8 mouse cellular contexts compared by ENCODE assay signal in genomic region chr14:31428211-31429003, GRCm38 (mm10). TPM values are rescaled to one million over a fixed set of nuclear protein-coding genes. Genes with fewer than 3 reads are reported as not detected.
DNase-seq lines count a peak whose midpoint lies in the region; ATAC-seq and TF ChIP-seq lines count a peak whose summit lies in the region.

No protein-coding gene starts in this region.

- 0 out of 2 replicates have a peak, but pooled peaks cover 2% of the 10 kb centered on the region for H3K79me2 ChIP-seq in heart, adult 2 months (replicated peaks; ENCODE audit: control insufficient read depth, insufficient read depth, low read length)

- H3K27ac ChIP-seq in forebrain, embryonic 15.5 days (replicated peaks) = peak overlapping the region; percentile 29
- H3K27ac ChIP-seq in forebrain, embryonic 13.5 days = no peak overlapping the region
- H3K27ac ChIP-seq in brown adipose tissue, adult 24 weeks (replicated peaks; ENCODE audit: low read depth, low read length) = peak overlapping the region; percentile 85
- H3K27ac ChIP-seq in heart, adult 2 months = peak overlapping the region; percentile 74
- H3K27ac ChIP-seq in kidney, embryonic 16.5 days (ENCODE audit: low read length) = peak overlapping the region; percentile 80
- H3K27ac ChIP-seq in liver, embryonic 11.5 days (ENCODE audit: low read depth, low read length) = no peak overlapping the region
- H3K27ac ChIP-seq in stomach, postnatal 0 days (replicated peaks) = peak overlapping the region; percentile 76

- ATAC-seq in forebrain, embryonic 15.5 days (replicated peaks) = no peak
- no peak for ATAC-seq in forebrain, embryonic 13.5 days
- ATAC-seq in kidney, embryonic 16.5 days (ENCODE audit: low FRiP score, low TSS enrichment) = peak; percentile 59; the same call in 1 of the 2 replicates
- ATAC-seq in liver, embryonic 11.5 days (replicated peaks; ENCODE audit: low FRiP score) = no peak; the same call in 1 of the 2 replicates
- ATAC-seq in stomach, postnatal 0 days (ENCODE audit: low FRiP score, low TSS enrichment) = peak; percentile 70

- no peak for TF ChIP-seq CTCF in heart, adult 2 months (IDR thresholded peaks at IDR 0.05)
- no peak for TF ChIP-seq CTCF in stomach, postnatal 0 days (IDR thresholded peaks at IDR 0.05; ENCODE audit: low read depth)

- TF ChIP-seq EP300 in heart, adult 2 months (IDR thresholded peaks at IDR 0.05; ENCODE audit: insufficient read depth, low read depth, low read length) = 0 out of 2 replicates have a peak, but pooled peaks have one; percentile 65
- TF ChIP-seq EP300 in stomach, postnatal 0 days (optimal IDR thresholded peaks at IDR 0.05) = no peak

- peak; percentile 14; the same call in 1 of the 2 replicates for TF ChIP-seq POLR2A in heart, adult 2 months (IDR thresholded peaks at IDR 0.05; ENCODE audit: insufficient read depth, low read depth, low read length)

- H3K27me3 ChIP-seq in forebrain, embryonic 15.5 days = no peaks in the 10 kb centered on the region
- H3K27me3 ChIP-seq in forebrain, embryonic 13.5 days = no peaks in the 10 kb centered on the region
- no peaks in the 10 kb centered on the region for H3K27me3 ChIP-seq in heart, adult 2 months (ENCODE audit: control insufficient read depth, insufficient read depth, low read length)
- no peaks in the 10 kb centered on the region for H3K27me3 ChIP-seq in kidney, embryonic 16.5 days (ENCODE audit: insufficient read depth, low read length)
- no peaks in the 10 kb centered on the region for H3K27me3 ChIP-seq in liver, embryonic 11.5 days (replicated peaks; ENCODE audit: control insufficient read depth, insufficient read depth, low read length)
- H3K27me3 ChIP-seq in stomach, postnatal 0 days (ENCODE audit: control insufficient read depth, insufficient read depth, low read length) = no peaks in the 10 kb centered on the region

- no peak overlapping the region for H3K4me2 ChIP-seq in forebrain, embryonic 15.5 days (replicated peaks)
- H3K4me2 ChIP-seq in forebrain, embryonic 13.5 days = no peak overlapping the region
- peak overlapping the region; percentile 31 for H3K4me2 ChIP-seq in kidney, embryonic 16.5 days (replicated peaks; ENCODE audit: low read depth, low read length)
- H3K4me2 ChIP-seq in liver, embryonic 11.5 days = peak overlapping the region; percentile 0; the same call in 1 of the 2 replicates
- H3K4me2 ChIP-seq in stomach, postnatal 0 days (replicated peaks; ENCODE audit: low read depth) = peak overlapping the region; percentile 43

- no peaks in the 10 kb centered on the region for H3K9me3 ChIP-seq in forebrain, embryonic 15.5 days
- no peaks in the 10 kb centered on the region for H3K9me3 ChIP-seq in forebrain, embryonic 13.5 days (replicated peaks)
- H3K9me3 ChIP-seq in kidney, embryonic 16.5 days (ENCODE audit: low read length) = peaks cover 7% of the 10 kb centered on the region; the same call in 1 of the 2 replicates
- H3K9me3 ChIP-seq in liver, embryonic 11.5 days (ENCODE audit: control insufficient read depth, low read length) = no peaks in the 10 kb centered on the region
- H3K9me3 ChIP-seq in stomach, postnatal 0 days (ENCODE audit: control insufficient read depth, low read length) = no peaks in the 10 kb centered on the region

- DNase-seq in heart, adult 2 months = peak; percentile 83 to 84
- DNase-seq in liver, embryonic 11.5 days (ENCODE audit: low spot score) = no peak
- DNase-seq in stomach, postnatal 0 days (ENCODE audit: low spot score) = peak; percentile 66
- DNase-seq in spleen, postnatal 14 days (ENCODE audit: low spot score in 2 of 2) = no peak

- peaks cover 27% of the 10 kb centered on the region for H3K4me1 ChIP-seq in forebrain, embryonic 15.5 days
- H3K4me1 ChIP-seq in forebrain, embryonic 13.5 days = peaks cover 23% of the 10 kb centered on the region
- peaks cover 43% of the 10 kb centered on the region for H3K4me1 ChIP-seq in brown adipose tissue, adult 24 weeks (ENCODE audit: control insufficient read depth, insufficient read depth, insufficient read length, low read length)
- H3K4me1 ChIP-seq in heart, adult 2 months (ENCODE audit: control insufficient read depth, insufficient read depth, low read length) = peaks cover 31% of the 10 kb centered on the region
- H3K4me1 ChIP-seq in kidney, embryonic 16.5 days (ENCODE audit: insufficient read depth, low read length) = peaks cover 49% of the 10 kb centered on the region
- peaks cover 22% of the 10 kb centered on the region for H3K4me1 ChIP-seq in liver, embryonic 11.5 days (replicated peaks; ENCODE audit: control insufficient read depth, insufficient read depth, low read length)
- H3K4me1 ChIP-seq in stomach, postnatal 0 days (replicated peaks; ENCODE audit: control insufficient read depth, insufficient read depth) = peaks cover 13% of the 10 kb centered on the region

- no peak overlapping the region for H3K9ac ChIP-seq in forebrain, embryonic 15.5 days (replicated peaks)
- H3K9ac ChIP-seq in forebrain, embryonic 13.5 days = no peak overlapping the region
- H3K9ac ChIP-seq in heart, adult 2 months (ENCODE audit: low read depth, low read length) = no peak overlapping the region
- H3K9ac ChIP-seq in kidney, embryonic 16.5 days (replicated peaks; ENCODE audit: low read length) = peak overlapping the region; percentile 10; the same call in 1 of the 2 replicates
- no peak overlapping the region for H3K9ac ChIP-seq in liver, embryonic 11.5 days (ENCODE audit: low read depth, low read length)
- H3K9ac ChIP-seq in stomach, postnatal 0 days (ENCODE audit: low read length) = no peak overlapping the region; the same call in 1 of the 2 replicates

- WGBS in forebrain, embryonic 15.5 days = 67% methylated on average over 15 of the region's 15 CpGs
- WGBS in forebrain, embryonic 13.5 days = 75% methylated on average over 15 of the region's 15 CpGs
- 15% methylated on average over 15 of the region's 15 CpGs for WGBS in heart, adult 2 months
- 25% methylated on average over 15 of the region's 15 CpGs for WGBS in kidney, embryonic 16.5 days
- WGBS in liver, embryonic 11.5 days = 71% methylated on average over 15 of the region's 15 CpGs
- WGBS in stomach, postnatal 0 days = 26% methylated on average over 15 of the region's 15 CpGs

- H3K36me3 ChIP-seq in forebrain, embryonic 15.5 days = peaks cover 21% of the 10 kb centered on the region; the same call in 1 of the 2 replicates
- H3K36me3 ChIP-seq in forebrain, embryonic 13.5 days (ENCODE audit: poor library complexity, severe bottlenecking) = peaks cover 33% of the 10 kb centered on the region
- H3K36me3 ChIP-seq in heart, adult 2 months (ENCODE audit: control insufficient read depth, insufficient read depth, low read length) = peaks cover 25% of the 10 kb centered on the region
- no peaks in the 10 kb centered on the region for H3K36me3 ChIP-seq in kidney, embryonic 16.5 days (ENCODE audit: insufficient read depth, low read length)
- peaks cover 9% of the 10 kb centered on the region for H3K36me3 ChIP-seq in liver, embryonic 11.5 days (ENCODE audit: control insufficient read depth, insufficient read depth, low read length)
- no peaks in the 10 kb centered on the region for H3K36me3 ChIP-seq in stomach, postnatal 0 days (ENCODE audit: control insufficient read depth, insufficient read depth, low read length)

- no peak overlapping the region for H3K4me3 ChIP-seq in forebrain, embryonic 15.5 days
- no peak overlapping the region for H3K4me3 ChIP-seq in forebrain, embryonic 13.5 days
- H3K4me3 ChIP-seq in brown adipose tissue, adult 24 weeks (ENCODE audit: insufficient read depth, low read depth, low read length) = no peak overlapping the region
- peak overlapping the region; percentile 8; the same call in 1 of the 2 replicates for H3K4me3 ChIP-seq in heart, adult 2 months
- 0 out of 2 replicates have a peak overlapping the region, but pooled peaks have one; percentile 0 for H3K4me3 ChIP-seq in kidney, embryonic 16.5 days (ENCODE audit: low read length)
- no peak overlapping the region for H3K4me3 ChIP-seq in liver, embryonic 11.5 days (ENCODE audit: low read depth, low read length)
- no peak overlapping the region for H3K4me3 ChIP-seq in stomach, postnatal 0 days (ENCODE audit: low read depth, low read length)

- intact Hi-C loops in heart, adult 2 months (cut with DNase I) = loop anchor here (2.0 kb wide), 1 partner anchor 16 kb away; no protein-coding TSS in a partner anchor

RNA-seq across cellular contexts. Expression of gene Sh3bp5, which starts 7.5 kb away (rescaled TPM):
- polyA plus RNA-seq in forebrain, embryonic 15.5 days (2015; fragmentation: Nextera tagmentation; extraction: Ambion mirVana) = 111 and 115 TPM in 2 replicates
- 66.9 and 75.0 TPM in 2 replicates for polyA plus RNA-seq in forebrain, embryonic 13.5 days (2015; fragmentation: Nextera tagmentation; extraction: Ambion mirVana)
- 65.9 and 67.5 TPM in 2 replicates for polyA plus RNA-seq in brown adipose tissue, adult 24 weeks (2012; ENCODE audit: insufficient read depth, insufficient read length, missing spikeins)
- total RNA-seq in heart, adult 2 months (2021) = 10 to 100 TPM; 51.0 to 58.3 TPM
- polyA plus RNA-seq in heart, adult 2 months (2012; rRNA removed) = 27.0 and 37.1 TPM in 2 replicates
- 34.1 and 39.0 TPM in 2 replicates for polyA plus RNA-seq in kidney, embryonic 16.5 days (2015; fragmentation: Nextera tagmentation; extraction: Ambion mirVana)
- 15.0 and 17.3 TPM in 2 replicates for polyA plus RNA-seq in liver, embryonic 11.5 days (2014; fragmentation: Nextera tagmentation; extraction: Ambion mirVana)
- polyA plus RNA-seq in stomach, postnatal 0 days (2015; fragmentation: Nextera tagmentation; extraction: Ambion mirVana) = 9.9 and 10.9 TPM in 2 replicates

Comparison
In these comparisons a context has a peak if more than half of its experiments do, and no peak if none do; other contexts are left out.
1. H3K27ac ChIP-seq: peak in forebrain, embryonic 15.5 days (single experiment), brown adipose tissue, adult 24 weeks (single experiment), heart, adult 2 months (single experiment), kidney, embryonic 16.5 days (single experiment) and stomach, postnatal 0 days (single experiment); none in forebrain, embryonic 13.5 days (single experiment) and liver, embryonic 11.5 days (single experiment).
2. ATAC-seq: peak in kidney, embryonic 16.5 days (single experiment) and stomach, postnatal 0 days (single experiment); none in forebrain, embryonic 15.5 days (single experiment), forebrain, embryonic 13.5 days (single experiment) and liver, embryonic 11.5 days (single experiment).
3. H3K4me2 ChIP-seq: peak in kidney, embryonic 16.5 days (single experiment), liver, embryonic 11.5 days (single experiment) and stomach, postnatal 0 days (single experiment); none in forebrain, embryonic 15.5 days (single experiment) and forebrain, embryonic 13.5 days (single experiment).
4. H3K4me3 ChIP-seq: peak in heart, adult 2 months (single experiment) and kidney, embryonic 16.5 days (single experiment); none in forebrain, embryonic 15.5 days (single experiment), forebrain, embryonic 13.5 days (single experiment), brown adipose tissue, adult 24 weeks (single experiment), liver, embryonic 11.5 days (single experiment) and stomach, postnatal 0 days (single experiment).
5. DNase-seq: peak in heart, adult 2 months (2 of 2) and stomach, postnatal 0 days (single experiment); none in liver, embryonic 11.5 days (single experiment) and spleen, postnatal 14 days (0 of 2).